Mouse (Mus musculus): ENCODE measurements at regions not wholly inside any gene's neighbourhood (a gene's known extent, or its start where the extent isn't known, plus 50 kb on each side); places are given as distances from the start of the nearest gene placed in this dataset.

DNA sequence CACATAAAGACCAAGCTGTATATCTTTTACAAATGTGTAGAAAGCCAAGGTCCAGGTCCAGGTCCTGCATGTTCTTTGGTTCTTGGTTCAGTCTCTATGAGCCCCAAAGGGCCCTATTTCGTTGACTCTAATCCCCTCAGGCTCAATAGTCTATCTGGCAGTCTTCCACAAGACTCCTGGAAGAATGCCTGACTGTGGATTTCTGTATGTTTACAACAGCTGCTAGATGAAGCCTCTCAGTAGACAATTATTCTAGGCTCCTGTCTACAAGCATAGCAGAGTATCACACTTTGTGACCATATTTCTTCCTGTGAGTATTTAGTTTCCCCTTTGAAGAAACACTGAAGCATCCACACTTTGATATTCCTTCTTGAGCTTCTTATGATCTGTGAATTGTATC, 374.6 kb upstream of the Slit2 start:
- DNase-seq: peak; percentile 23

Data from adrenal gland, postnatal 14 days (tissue).